Mouse (Mus musculus) G1E (cell line): ENCODE data around the gene Rbm44.

ENCODE experiments used
- CTCF ChIP-seq: IDR thresholded peaks from 2 replicates; pipeline ENCODE4 v1.5.1; 2012; ENCODE audit warnings: low read depth, low read length, inconsistent platforms, mixed read lengths
- GATA2 ChIP-seq: IDR thresholded peaks from 2 replicates; pipeline ENCODE4 v1.6.1; 2012; ENCODE audit warnings: low read depth, low read length, inconsistent platforms, borderline replicate concordance
- TAL1 ChIP-seq: conservative IDR thresholded peaks from 2 replicates; pipeline ENCODE4 v1.6.1; 2012; ENCODE audit warnings: low read depth, low read length, inconsistent platforms, mixed read lengths

DNA sequence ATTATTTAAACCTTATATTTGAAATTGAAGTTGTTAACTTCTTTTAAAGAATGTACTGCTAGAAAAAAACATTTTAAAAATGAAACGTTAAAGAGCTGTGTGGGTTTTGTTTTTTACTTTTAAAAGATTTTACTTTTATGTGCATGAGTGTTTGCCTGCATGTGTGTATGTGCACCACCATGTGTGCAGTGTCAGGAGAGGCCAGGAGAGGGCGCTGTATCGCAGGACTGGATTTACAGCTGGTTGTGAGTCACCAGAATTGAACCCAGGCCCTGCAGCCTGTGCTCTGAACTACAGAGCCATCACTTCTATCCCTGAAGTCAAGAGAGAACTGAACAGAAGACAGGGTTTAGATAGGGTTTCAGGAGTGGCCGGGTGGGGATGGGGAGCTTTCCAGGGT, 16.0 kb upstream of the Rbm44 start:
- TF ChIP-seq CTCF, result no peak
- no peak for TF ChIP-seq TAL1
- no peak for TF ChIP-seq GATA2
